Mouse (Mus musculus) cerebellum, adult (tissue): ENCODE results near the gene Pom121.
"Not testable (repeated sequence)": the region's sequence is repeated elsewhere in the genome, so short reads cannot be mapped to it uniquely, and the experiment has no call there.

ENCODE experiments used
- ATAC-seq: cut with Nextera tagmentation; 2 replicates; pipeline ENCODE4 v1.9.2; 2017; ENCODE audit warnings: mild to moderate bottlenecking, moderate library complexity, mixed read lengths; ENCODE audit not compliant: insufficient number of reproducible peaks, low FRiP score, low TSS enrichment

Pom121 gene

GRCm38 (mm10) chr5:135369787-135370654 lies 24.3 kb downstream of the Pom121 start, which contains the start of gene Nsun5:
Gene Nsun5, plus strand, starts transcription at chr5:135369953.
- peak; percentile 67; the same call in 1 of the 2 replicates for ATAC-seq

GRCm38 (mm10) chr5:135369196-135369595 lies 25.1 kb downstream of the Pom121 start:
- ATAC-seq = not testable (repeated sequence)

DNA sequence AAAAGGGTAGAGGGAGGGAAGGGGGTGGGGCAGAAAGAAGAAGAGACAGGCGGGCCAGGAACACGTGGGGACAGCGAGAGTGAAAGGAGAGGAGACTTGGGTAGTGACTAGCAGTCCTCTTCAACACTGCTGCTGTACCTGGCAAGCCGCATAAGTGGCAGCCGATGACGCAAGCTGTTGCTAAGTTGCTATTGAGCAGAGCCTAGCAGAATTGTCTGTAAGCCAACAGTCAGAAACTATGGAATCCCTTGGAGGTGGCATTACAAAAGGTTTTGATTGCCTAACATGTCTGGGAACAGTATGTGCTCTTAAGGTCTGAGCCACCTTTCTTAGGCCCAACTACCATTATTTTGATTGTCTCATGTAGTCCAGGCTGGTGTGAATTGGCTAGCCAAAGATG lies 26.0 kb downstream of the Pom121 start:
- ATAC-seq = no peak

DNA sequence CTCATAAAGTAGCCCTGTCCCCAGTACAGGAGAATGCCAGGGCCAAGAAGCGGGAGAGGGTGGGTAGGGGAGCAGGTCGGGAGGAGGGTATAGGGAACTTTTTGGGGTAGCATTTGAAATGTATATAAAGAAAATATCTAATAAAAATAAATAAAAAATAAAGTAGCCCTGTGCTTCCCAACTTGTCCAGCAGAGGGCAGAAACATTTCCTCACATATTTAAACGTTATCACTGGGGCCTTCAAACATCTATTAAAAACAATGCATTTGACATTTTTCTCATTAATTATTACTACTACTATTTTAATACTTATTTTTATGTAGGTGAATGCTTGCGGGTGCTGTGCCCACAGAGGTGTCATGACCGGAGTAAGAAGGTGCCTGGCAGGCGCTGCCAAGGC lies 26.5 kb downstream of the Pom121 start:
- ATAC-seq = no peak

- no peak for ATAC-seq
Observed at GRCm38 (mm10) chr5:135363540-135363939, 30.8 kb downstream of the Pom121 start.

DNA sequence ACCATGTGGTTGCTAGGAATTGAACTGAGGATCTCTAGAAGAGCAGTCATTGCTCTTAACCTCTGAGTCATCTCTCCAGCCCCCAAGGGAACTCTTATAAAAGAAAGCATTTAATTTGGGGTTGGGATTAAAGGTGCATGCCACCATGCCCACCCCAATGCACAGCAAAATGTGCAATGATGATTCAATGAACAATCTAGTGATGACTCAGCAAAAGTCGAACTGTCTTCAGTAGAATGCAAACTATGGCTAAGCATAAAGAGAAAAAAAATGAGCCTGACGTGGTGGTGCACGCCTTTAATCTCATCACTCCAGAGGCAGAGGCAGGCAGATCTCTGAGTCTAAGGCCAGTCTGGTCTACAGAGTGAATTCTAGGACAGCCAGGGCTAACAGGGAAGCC lies 31.8 kb downstream of the Pom121 start:
- no peak for ATAC-seq

- ATAC-seq = no peak
Observed at GRCm38 (mm10) chr5:135359772-135360171, 34.6 kb downstream of the Pom121 start.

- ATAC-seq = no peak
Observed at GRCm38 (mm10) chr5:135357556-135357955, 36.8 kb downstream of the Pom121 start.

GRCm38 (mm10) chr5:135356090-135356489 lies 38.3 kb downstream of the Pom121 start:
- ATAC-seq = no peak

DNA sequence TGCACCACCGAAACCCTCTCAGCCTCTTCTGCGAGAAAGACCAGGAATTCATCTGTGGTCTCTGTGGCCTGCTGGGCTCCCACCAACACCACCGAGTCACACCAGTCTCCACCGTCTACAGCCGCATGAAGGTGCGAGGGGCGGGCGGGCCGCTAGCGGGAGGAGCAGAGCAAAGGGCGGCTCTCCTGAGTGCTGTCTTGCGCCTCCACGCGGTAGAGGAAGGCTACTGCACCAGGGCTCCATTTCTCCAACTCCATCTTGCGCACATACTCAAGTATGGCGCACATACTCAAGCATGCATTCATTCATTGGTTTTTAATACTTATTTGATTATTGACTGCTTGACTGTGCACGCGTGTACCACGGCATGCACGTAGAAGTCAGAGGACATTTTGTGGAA lies 40.8 kb downstream of the Pom121 start:
- no peak for ATAC-seq

- no peak for ATAC-seq
Observed at GRCm38 (mm10) chr5:135352995-135353394, 41.4 kb downstream of the Pom121 start, which contains the start of gene Trim50. Gene Trim50, plus strand, starts transcription at chr5:135353295.

- ATAC-seq = no peak
Observed at GRCm38 (mm10) chr5:135351606-135352005, 42.7 kb downstream of the Pom121 start.

DNA sequence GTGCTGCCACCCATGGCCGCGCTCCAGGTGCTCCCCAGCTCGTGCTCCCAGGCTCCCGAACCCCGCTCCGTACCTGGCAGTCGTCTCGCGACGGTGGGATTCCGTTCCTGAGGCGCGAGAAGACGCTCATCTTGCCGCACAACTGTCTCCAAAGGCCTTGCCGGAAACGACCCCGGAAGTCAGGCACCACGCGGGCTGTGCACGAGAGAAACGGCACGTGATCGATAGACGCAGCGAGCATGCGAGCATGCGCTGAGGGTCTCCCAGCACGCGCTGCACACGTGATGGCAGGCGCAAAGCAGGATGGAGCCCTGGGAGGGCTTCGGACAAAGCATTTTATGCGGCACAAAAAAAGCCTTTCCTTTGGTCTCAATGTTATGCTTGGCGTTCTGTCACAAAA lies 44.5 kb downstream of the Pom121 start, which contains the start of gene Fkbp6:
Gene Fkbp6 (minus strand): TSS at position 183 of the 400 bp plus-strand sequence.
- ATAC-seq = no peak

DNA sequence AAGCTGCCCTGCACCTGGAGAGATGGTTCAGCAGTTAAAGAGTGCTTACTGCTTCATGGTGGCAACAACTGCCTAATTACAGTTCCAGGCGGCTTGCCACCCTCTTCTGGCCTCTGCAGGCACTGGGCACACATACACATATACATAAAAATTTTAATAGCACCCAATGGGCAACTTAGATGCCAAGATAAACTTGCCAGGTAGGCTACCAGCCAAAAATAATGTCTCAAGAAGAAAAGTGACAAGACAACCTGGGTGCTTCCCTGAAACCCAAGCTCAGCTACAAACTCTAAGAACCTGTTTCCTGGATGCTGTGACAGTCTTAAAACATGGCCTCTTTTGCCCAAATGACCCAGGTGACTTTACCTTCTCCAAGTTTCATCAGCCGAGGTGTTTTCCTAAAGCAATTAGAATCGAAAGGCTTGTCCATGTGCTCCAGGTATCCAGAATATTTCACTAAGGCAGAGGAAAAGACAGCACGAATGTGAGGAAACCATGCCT lies 46.8 kb downstream of the Pom121 start:
- no peak for ATAC-seq

GRCm38 (mm10) chr5:135346430-135346829 lies 47.9 kb downstream of the Pom121 start:
- no peak for ATAC-seq

GRCm38 (mm10) chr5:135345989-135346388 lies 48.4 kb downstream of the Pom121 start:
- ATAC-seq = no peak

GRCm38 (mm10) chr5:135337575-135337974 lies 56.8 kb downstream of the Pom121 start:
- ATAC-seq = no peak

DNA sequence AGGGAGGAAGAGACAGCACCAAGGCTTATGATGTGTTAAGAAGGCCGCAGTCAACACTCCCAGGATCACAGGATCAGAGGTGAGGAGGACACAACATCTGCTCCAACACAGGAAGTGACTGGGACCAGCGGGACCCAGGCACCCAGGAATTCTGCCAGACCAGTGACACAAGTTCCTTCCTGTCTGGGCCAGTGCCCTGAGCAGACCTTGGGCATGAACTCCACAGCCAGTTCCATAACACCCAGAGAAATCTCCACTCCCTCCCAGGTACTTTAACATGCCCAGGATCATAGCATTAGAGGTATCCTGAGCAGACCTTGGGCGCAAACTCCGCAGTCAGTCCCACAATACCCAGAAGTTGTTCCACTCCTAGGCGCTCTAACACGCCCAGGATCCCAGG lies 63.2 kb downstream of the Pom121 start:
- ATAC-seq = no peak

GRCm38 (mm10) chr5:135330201-135330600 lies 64.1 kb downstream of the Pom121 start:
- no peak for ATAC-seq

DNA sequence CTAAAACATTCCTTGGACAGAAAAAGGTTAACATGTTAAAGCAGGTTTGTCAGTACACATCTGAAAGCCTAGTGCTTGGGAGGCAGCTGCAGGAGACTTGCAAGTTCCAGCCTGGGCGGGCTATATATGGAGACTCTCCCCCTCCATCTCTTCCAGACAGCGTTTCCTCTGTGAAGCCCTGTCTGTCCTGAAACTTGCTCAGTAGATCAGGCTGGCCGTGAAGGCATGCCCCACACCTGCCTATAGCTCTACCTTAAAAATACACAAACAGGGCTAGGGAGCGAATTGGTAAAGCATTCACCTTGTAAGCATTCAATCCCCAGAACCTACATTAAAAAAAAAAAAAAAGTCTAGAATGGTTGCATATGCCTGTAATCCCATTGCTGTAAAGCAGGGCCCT lies 64.9 kb downstream of the Pom121 start:
- ATAC-seq = no peak
